Mouse (Mus musculus) left cerebral cortex, adult 11 months (tissue): Measurements from ENCODE around the gene Aatk.

Experiments
- DNase-seq: peaks from one replicate; pipeline ENCODE4 v3.0.0; 2022; ENCODE audit warnings: low spot score

Aatk gene

GRCm38 (mm10) chr11:120052274-120052673, 5.3 kb upstream of the Aatk start:
- DNase-seq, result no peak

DNA sequence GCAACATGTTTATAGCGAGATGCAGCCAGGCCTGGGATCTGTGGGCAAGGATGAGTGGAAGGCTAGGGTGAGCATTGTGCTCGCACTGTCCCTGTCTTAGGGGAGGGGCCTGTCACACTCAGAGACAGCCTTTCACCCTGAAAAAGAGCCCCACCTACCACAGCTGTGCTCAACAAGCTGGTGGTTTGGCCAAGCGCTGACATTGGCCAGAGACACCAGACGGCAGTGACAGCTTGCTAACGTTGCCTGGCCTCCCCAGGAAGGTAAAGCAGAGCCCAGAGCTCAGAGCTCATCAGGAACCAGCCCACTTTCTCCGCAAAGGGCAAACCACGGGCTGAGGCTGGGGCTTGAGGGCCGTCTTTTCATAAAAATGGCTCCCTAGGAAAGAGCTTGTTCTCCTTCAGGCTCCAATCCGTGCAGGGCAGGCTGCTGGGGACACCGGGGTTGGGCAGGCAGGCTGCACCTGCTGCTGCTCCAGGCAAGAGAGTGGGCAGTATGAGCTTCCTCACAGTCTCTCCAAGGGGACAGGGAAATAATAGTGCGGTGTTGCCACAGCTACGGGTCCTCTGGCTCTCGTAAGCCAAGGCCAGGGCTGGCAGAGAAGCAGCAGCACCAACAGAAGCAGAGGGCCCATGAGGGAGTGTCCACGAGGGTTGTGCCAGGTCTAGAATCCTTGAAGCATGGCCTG, 4.3 kb upstream of the Aatk start:
- DNase-seq, result no peak

DNA sequence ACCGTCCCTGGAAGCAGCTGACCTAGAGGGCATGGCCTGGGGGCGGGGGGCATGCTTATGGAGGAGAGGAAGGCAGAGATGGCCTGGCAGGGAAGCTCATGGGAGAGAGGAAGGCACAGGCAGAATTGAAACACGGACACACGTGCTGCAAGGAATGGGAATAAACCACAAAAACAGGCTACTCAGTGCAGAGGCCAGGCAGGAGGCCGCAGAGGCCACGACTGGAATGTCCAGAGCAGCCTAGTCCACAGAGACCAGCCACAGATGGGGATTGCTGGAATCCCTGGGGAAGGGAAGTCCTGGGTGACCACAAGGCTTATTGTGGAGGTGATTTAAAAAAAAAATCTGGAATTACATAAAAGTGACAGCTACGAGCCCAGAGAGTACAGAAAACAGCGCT, 2.1 kb upstream of the Aatk start:
- DNase-seq, result no peak

DNA sequence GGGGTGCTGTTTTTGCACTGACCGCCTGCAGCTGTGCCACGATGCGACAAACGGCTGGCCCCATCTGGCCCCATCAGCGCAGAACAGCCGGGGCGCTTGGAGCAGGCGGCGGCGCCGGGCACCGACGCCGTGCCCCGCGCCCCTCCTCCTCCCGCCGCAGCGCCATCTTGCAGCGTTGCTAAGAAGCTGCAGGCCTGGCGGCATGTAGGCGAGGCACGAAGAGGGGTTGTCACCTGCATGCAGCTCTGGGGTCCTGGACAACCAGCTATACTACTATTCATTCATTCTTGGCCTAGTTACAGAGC, 1.2 kb upstream of the Aatk start:
- DNase-seq, result no peak

GRCm38 (mm10) chr11:120047531-120048251, 724 bp upstream of the Aatk start:
- DNase-seq, result no peak

GRCm38 (mm10) chr11:120045839-120046552, 971 bp downstream of the Aatk start:
- DNase-seq, result no peak

GRCm38 (mm10) chr11:120045341-120045740, 1.6 kb downstream of the Aatk start:
- no peak for DNase-seq

- DNase-seq, result no peak
Measured at GRCm38 (mm10) chr11:120042141-120042838, 4.7 kb downstream of the Aatk start.

- DNase-seq, result no peak
Measured at GRCm38 (mm10) chr11:120041191-120042123, 5.5 kb downstream of the Aatk start.

DNA sequence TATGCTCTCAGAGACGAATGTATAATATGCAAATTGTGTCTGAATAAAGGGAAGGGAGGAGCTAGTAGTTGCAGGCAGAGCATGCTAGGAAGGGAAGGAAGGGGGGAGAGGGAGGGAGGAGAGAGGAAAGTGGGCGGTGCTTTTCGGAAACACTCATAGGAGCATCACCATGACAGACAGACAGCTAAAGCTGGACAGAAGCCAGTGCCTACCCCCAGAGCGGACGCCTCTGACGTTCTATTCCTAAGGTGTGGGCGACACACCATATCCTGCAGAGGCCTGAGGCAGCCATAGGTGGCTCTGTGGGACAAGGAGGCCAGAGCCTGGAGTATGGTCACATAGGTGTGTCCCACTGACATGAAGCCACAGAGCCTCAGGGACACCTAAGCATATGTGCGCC, 6.5 kb downstream of the Aatk start:
- no peak for DNase-seq

GRCm38 (mm10) chr11:120039581-120039980, 7.4 kb downstream of the Aatk start:
- DNase-seq, result no peak

DNA sequence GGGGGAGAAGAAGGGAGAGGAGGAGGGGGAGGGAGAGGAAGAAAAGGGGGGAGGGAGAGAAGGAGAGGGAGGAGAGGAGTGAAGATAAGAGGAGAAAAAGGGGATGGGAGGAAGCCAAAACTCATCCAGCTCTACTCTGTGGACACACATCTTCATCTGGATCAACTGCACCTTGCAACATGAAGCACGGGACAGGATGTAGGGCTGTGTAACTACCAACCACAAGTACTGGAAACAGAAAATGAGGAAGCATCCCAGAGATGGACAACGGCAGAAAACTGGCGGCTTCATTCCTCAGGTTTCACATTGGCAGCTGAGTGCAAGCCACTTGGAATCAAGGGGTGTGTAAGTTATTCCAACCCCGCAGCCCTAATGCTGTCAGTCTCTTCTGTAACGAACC, 12.2 kb downstream of the Aatk start:
- DNase-seq, result no peak

- no peak for DNase-seq
Measured at GRCm38 (mm10) chr11:120034306-120034705, 12.7 kb downstream of the Aatk start.

DNA sequence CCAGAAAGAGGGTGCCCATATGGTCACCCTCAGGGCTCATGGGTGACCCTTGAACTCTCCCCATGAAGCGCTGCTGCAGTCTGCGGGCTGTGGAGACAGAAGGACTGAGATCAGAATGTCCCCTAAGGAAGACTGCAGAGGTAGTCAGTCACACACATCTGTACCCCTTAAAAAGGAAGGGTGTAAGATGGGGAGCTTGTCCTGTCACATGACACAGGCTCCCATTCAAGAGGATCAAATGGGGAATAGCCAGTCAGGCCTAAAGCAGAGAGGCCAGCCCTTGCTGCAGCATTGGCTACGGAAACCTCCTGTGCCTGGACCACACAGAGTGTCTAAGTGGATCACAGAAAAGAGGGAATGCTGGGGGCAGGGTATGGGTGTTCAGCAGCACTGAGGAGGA, 13.5 kb downstream of the Aatk start:
- DNase-seq, result no peak

DNA sequence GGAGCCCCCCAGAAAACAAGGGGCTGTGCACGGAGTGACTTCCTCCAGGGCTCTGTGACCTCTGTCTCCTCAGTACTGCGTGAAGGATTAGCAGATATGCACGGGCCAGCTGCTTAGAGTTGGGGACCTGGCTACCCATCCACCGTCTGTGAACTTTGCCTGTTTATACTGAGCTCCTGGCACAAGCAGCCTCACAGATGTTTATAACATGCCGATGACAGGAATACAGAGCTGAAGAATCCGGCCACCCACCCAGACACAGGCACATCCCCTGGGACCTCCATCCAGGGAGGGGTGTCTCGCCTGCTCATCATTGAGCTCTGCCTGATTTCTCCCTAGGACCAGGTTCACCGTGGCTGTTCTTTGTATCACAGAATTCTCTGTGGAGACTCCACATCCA, 14.9 kb downstream of the Aatk start:
- DNase-seq, result no peak

DNA sequence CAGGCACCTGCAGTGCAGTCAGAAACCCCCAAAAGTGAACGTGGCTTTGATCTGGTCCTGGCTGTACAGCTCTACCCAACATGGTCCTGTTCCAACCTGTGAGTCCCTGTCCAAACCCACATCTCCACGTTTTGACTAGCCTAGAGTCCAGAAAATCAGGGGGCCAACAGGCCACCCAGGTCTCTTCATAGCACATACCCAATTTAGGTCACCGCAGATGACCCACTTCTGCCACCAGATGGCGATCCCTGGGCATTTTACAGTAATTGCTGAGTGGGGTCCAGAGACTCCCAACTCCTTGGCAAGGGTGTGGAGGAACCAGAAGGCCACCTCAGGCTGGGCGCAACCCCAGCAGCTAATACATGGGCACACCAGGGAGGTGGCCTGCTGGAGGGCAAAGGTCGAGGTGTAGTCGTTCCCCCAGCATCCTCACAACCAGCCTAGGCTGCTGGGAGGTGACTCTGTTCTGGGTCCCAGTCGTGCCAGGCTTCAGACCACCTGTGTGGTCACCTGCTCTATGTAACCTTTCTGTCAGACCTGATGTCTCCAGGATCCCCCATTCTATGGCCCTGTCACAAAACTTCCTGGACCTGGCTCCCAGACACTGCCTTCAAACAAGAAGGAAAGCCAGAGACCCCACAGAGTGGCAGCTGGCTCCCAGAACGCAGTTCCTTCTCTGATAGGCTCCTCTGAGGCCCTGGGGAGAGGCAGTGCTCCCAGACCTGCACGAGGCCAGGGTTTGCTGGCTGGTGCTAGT, 16.6 kb downstream of the Aatk start:
- DNase-seq, result no peak

- no peak for DNase-seq
Measured at GRCm38 (mm10) chr11:120029431-120030144, 17.4 kb downstream of the Aatk start.

DNA sequence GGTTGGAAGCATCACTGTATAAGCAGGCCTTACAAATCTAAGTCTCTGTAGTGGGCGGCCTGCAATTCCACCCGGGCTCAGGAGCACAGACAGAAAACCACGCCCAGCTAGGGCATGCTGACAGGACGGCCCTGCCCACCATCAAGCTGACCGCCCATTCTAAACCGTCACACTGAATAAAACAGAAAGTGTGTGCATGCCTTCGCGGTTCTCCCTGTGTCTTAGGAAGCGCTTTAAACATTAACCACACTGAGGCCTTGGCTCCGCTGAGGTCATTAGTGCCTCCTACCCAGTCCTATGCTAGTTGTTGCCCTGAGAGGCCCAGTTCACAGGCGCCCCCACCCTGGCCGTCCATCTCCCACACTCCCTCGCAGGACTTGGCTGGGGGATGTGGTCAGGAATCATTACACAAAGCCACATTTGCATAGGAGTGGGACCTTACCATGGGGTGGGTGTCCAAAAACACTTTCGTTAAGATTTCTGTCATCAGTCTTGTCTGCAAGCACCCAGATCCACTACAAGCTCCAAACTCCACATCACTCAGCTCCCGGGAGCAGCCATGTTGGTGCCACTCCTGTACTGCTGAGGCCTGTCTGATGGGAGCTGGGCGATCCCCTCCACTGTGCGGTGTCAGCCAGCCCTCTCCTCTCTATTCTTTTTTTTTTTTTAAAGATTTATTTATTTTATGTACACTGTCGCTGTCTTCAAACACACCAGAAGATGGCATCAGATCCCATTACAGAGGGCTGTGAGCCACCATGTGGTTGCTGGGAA, 18.5 kb downstream of the Aatk start:
- no peak for DNase-seq

DNA sequence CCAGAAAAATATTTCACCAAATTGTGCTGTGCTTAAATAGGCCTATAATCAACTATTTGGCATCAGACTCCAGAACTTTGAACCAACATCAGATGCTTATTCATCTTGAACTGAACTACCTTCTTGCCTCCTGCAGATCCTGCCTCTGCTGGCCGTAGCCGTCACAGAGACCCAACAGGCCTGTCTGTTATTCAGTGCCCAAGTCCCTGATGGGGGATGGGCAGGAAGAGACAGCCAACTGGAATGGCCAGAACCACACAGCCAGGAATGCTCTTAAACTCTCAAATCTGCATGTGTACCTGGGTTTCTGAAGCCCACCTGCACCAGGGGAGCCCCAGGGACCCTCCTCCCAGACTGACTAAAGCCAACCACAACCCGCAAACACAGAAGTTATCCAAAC, 20.0 kb downstream of the Aatk start:
- no peak for DNase-seq
